Mouse (Mus musculus): ENCODE measurements at regions not wholly inside any gene's neighbourhood (a gene's known extent, or its start where the extent isn't known, plus 50 kb on each side); places are given as distances from the start of the nearest gene placed in this dataset.

GRCm38 (mm10) chr9:90683319-90683718 is 412.7 kb upstream of the Tbc1d2b start:
- no peak for DNase-seq

GRCm38 (mm10) chr9:90690066-90690465 is 419.5 kb upstream of the Tbc1d2b start:
- DNase-seq: no peak

GRCm38 (mm10) chr9:90691137-90691536 is 420.5 kb upstream of the Tbc1d2b start:
- DNase-seq: no peak

- no peak for DNase-seq
These were observed 421.4 kb upstream of the Tbc1d2b start for GRCm38 (mm10) chr9:90691676-90692661.

GRCm38 (mm10) chr9:90693031-90693671 is 422.5 kb upstream of the Tbc1d2b start:
- DNase-seq: no peak

GRCm38 (mm10) chr9:90694051-90694645 is 423.5 kb upstream of the Tbc1d2b start:
- DNase-seq: no peak

GRCm38 (mm10) chr9:90695693-90696092 is 425.1 kb upstream of the Tbc1d2b start:
- DNase-seq: no peak

- no peak for DNase-seq
These were observed 426.8 kb upstream of the Tbc1d2b start for GRCm38 (mm10) chr9:90697279-90698000.

GRCm38 (mm10) chr9:90698439-90698838 is 427.8 kb upstream of the Tbc1d2b start:
- DNase-seq: no peak

GRCm38 (mm10) chr9:90699064-90699463 is 428.5 kb upstream of the Tbc1d2b start:
- DNase-seq: peak in 1 of 2 experiments; percentile 20

- no peak for DNase-seq
These were observed 429.9 kb upstream of the Tbc1d2b start for GRCm38 (mm10) chr9:90700236-90701179.

GRCm38 (mm10) chr9:90701180-90701765 is 430.7 kb upstream of the Tbc1d2b start:
- no peak for DNase-seq

GRCm38 (mm10) chr9:90713685-90714084 is 443.1 kb upstream of the Tbc1d2b start:
- no peak for DNase-seq

GRCm38 (mm10) chr9:90731450-90731849 is 460.8 kb upstream of the Tbc1d2b start:
- no peak for DNase-seq

- DNase-seq: no peak
These were observed 486.6 kb upstream of the Tbc1d2b start for GRCm38 (mm10) chr9:90757175-90757574.

- no peak for DNase-seq
These were observed 503.7 kb upstream of the Tbc1d2b start for GRCm38 (mm10) chr9:90774296-90774695.

- no peak for DNase-seq
These were observed 518.9 kb upstream of the Tbc1d2b start for GRCm38 (mm10) chr9:90789545-90789944.

GRCm38 (mm10) chr9:90791871-90792270 is 521.3 kb upstream of the Tbc1d2b start:
- DNase-seq: no peak

- peak in 1 of 2 experiments; percentile 5 for DNase-seq
These were observed 545.4 kb upstream of the Zic4 start for GRCm38 (mm10) chr9:90816844-90817243.

GRCm38 (mm10) chr9:90823574-90824280 is 538.5 kb upstream of the Zic4 start:
- DNase-seq: peak; percentile 2 to 17

Data from heart, adult 18-20 months (tissue).